Mouse (Mus musculus): ENCODE data around the gene Coa3. TPM values are rescaled to one million over a fixed set of nuclear protein-coding genes. Genes with fewer than 3 reads are reported as not detected.

Gene Coa3
- total RNA-seq, 2 experiments from 2014 or later: 71.2 to 81.6 TPM

GRCm38 (mm10) chr11:101253613-101254389 is 25.1 kb downstream of the Coa3 start, which contains the start of gene Vps25:
Gene Vps25, plus strand, starts transcription at chr11:101253707.
- DNase-seq (ENCODE audit: low spot score): peak; percentile 83

DNA sequence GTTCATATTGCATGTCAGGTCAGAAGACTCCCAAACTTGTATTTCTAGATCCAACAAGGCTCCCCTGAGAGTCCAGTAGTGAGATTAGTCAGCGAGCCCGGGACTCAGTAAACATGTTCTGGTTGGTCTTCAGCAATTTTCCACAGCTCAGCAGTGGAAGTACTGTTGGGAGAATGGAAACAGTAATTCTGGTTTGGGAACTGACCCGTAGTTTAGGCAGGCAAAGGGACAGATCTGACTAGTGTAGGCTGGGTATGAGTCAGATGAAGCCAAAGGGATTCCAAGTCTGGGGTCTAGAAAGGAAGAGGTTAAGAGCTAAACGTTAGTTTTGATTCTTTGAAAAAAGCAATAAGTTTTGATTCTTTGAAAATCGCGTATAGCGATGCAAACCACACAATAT is 26.0 kb downstream of the Coa3 start:
- DNase-seq (ENCODE audit: low spot score): no peak

DNA sequence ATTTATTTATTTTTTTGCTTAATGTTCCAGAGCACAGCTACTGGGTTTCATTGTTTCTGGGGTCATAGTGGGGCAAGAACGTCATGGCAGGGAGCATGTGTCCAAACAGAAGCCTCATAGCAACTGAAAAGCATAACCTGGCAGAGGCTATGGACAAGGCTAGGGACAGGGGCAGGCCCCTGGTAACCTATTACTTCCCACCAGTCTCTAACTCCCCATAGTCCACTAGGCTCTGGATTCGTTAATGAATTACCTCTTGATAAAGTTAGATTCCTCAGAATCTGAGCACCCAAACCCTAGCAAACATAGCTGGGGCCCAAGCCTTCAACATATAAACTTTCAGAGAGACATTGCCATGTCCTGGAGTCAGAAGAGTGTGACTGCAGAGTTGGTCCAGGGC is 27.9 kb downstream of the Coa3 start:
- no peak for DNase-seq (ENCODE audit: low spot score)

DNA sequence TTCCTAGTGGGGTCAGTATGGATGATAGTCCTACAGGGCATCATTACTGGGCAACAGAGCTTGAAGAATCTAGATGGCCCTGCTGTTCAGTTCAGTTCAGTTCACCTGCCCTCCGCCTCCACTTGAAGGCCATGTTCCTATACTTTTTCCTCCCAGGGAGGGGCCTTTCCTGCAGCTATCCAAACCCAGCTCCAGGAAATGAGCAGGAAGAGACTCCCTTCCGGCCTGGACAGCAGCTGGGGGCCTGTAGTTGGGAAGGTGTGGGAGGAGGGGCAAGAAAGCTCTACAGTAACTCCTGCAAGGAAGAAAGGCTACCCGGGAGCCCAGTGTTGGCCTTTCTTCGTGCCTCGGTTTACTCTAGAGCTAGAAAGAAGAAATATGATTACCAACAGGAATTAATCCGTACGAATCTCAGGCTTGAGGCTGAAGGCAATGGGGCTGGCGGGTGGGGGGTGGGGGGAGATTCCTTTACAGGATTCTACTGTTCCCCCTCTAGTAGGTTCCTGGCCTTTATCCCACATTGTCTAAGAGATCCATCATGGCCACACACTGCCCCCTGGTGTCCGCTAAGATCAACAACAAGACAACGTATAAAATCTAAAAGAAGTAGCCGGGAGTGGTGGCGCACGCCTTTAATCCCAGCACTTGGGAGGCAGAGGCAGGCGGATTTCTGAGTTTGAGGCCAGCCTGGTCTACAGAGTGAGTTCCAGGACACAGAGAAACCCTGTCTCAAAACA is 30.5 kb downstream of the Coa3 start:
- DNase-seq (ENCODE audit: low spot score): peak; percentile 62

DNA sequence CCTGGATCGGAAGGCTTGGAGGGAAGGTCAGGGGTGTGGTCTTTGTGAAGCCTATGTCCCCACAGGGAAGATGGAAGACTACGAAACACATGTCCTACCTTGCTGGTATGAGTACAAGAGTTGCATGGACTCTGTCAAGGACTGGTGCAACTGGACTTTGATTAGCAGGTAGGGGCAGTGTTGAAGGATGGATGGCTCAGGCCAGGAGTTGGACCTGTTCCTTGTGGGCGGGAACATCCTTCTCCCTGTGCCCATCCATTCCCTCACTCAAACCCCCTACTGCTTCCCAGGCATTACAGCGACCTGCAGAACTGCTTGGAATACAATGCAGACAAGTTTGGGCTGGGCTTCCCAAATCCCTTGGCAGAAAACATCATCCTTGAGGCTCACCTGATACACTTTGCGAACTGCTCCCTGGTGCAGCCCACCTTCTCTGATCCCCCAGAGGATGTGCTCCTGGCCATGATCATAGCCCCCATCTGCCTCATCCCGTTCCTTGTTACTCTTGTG is 31.3 kb downstream of the Coa3 start:
- no peak for DNase-seq (ENCODE audit: low spot score)

- DNase-seq (ENCODE audit: low spot score): no peak
Observed at GRCm38 (mm10) chr11:101246702-101247012, 32.3 kb downstream of the Coa3 start.

- peak; percentile 66 for DNase-seq (ENCODE audit: low spot score)
Observed at GRCm38 (mm10) chr11:101245855-101246701, 32.8 kb downstream of the Coa3 start, which contains the start of gene Ramp2. Gene Ramp2, plus strand, starts transcription at chr11:101246028.

GRCm38 (mm10) chr11:101245071-101245470 is 33.8 kb downstream of the Coa3 start:
- peak; percentile 65 for DNase-seq (ENCODE audit: low spot score)

DNA sequence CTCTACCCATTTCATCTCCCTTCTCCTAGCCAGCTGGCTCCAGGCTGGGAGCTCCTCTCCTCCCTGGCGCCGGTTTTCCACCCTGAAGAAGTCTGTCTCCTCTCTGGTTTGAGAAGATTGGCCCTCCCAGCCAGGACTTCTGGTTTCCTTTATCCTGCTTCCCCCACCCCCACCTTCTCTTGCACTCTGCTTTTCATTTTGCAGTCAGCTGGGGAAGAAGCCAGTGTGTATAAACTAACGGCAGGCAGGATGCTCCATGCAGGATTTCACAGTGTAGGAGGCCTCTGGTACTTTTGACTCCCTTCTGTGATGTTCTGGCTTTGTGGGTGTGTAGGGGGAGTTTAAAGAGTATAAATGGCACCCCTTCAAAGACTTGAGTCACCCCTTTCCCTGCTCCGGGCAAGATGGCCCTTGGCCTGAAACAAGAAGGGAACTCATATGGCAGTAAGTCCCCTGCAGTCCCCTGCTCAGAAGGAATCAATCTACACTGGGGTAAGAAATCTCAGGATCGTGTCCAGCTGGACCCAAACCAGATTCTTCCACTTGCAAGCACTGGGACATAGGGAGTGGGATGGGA is 40.8 kb downstream of the Coa3 start:
- peak; percentile 45 for DNase-seq (ENCODE audit: low spot score)

GRCm38 (mm10) chr11:101236782-101237181 is 42.1 kb downstream of the Coa3 start:
- peak; percentile 46 for DNase-seq (ENCODE audit: low spot score)

GRCm38 (mm10) chr11:101235429-101235828 is 43.5 kb downstream of the Coa3 start:
- DNase-seq (ENCODE audit: low spot score): no peak

GRCm38 (mm10) chr11:101234124-101234523 is 44.8 kb downstream of the Coa3 start:
- DNase-seq (ENCODE audit: low spot score): no peak

GRCm38 (mm10) chr11:101233240-101233639 is 45.7 kb downstream of the Coa3 start:
- no peak for DNase-seq (ENCODE audit: low spot score)

- DNase-seq (ENCODE audit: low spot score): peak; percentile 65
Observed at GRCm38 (mm10) chr11:101232010-101232839, 46.7 kb downstream of the Coa3 start.

DNA sequence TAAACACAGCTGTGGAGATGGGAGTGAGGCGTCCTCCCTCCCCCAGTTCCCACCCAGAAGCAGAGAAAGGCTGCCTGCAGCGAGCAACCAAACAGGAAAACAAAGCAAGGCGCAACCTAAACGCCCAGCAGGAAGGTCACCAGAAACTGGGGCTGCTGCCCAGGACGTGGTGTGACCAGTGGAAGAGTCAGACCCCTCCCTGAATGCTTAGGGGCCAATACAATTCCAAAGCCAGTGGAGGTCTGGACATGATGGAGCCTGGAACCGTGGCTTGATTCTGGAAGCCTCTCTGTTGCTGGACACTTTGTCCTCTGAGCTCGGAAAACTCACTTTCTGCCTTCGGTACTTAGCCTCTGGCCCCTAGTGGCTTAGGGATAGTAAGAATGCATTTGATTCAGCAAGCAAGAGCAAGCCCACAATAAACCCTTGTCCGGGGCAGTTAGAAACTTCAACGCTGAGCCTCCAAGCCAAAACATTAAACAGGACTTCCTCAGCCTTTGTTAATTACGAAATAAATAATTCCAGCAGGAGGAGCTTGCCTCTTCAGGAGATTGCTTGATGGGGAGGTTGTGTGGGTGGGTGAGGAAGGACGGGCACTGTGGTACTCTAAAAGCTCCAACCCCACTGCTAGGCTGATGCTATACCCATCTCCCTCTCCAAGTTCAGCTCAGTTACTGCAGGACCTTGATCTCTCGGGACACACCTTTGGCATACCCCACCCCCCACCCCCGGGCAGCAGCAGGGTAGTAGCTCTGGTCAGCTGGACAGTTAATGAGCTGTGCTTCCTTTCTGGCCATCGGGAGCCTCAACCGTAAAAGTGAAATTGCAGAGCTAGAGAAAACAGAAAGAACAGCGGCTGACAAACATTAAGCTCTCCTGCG is 47.7 kb downstream of the Coa3 start:
- DNase-seq (ENCODE audit: low spot score): peak; percentile 86

DNA sequence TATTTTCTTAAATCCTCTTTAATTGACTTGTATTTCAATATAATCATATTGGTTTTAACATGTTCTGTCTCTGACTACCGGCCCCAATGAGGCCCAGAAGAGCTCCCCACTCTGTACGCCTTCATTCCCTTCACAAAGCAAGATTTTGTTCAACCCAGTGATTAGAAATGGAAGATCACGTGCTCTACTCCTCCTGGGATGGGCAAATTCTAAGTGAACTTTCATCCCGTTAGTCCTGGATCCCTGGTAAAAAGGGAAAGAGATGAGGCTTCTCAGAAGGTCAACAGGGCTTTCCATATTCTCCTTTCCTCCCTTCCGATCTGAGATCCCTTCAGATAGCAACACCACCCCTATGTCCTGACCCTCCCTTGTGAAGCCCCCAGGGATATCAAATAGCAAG is 48.4 kb downstream of the Coa3 start:
- no peak for DNase-seq (ENCODE audit: low spot score)

DNA sequence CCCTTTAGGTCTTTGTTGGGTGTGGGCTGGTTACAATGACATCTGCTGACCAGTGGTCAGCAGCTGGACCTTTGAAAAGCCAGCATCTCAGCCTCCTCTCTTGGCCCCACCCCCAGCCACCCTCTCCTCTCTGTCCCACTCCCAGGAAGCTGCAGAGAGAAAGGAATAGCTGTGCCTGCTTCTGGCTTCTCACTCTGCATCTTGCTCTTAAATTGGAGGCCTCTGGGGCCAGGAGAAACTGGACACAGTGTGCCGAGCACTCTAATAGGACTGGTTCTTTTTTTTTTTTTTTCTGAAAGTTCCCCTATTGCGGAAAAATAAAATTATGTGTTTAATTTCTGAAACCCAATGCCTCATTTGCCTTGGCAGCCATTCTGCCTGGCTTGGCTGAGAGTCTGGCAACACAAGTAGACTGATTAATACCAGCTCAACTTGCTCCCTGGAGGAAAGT is 48.8 kb downstream of the Coa3 start:
- DNase-seq (ENCODE audit: low spot score): peak; percentile 75

DNA sequence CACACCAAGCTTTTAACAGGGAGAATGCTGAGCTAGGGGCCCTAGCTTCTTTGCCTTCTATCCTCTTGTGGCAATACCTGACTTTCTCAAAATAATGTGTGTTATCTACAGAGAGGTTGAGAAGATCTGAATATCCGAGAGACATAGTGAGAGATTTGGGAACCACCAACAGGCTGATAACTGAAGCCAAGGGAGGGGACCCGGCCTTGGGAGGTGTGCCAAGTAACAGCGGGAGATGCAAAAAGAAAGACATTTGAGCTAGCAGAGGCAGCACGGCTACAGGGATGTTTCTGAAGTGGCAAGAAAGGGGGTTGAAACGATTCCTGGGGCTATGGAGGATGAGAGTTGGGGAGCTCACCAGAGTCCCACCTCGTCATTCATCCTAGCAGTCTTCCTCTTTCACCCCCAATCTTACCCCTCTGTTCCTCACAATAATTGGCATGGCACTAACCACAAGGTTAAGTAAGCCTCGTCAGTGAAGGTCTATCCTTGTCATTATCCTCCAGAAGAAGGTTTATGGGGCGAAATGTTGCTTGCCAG is 49.5 kb downstream of the Coa3 start:
- DNase-seq (ENCODE audit: low spot score): peak; percentile 64
